Mouse (Mus musculus): ENCODE measurements at regions not wholly inside any gene's neighbourhood (a gene's known extent, or its start where the extent isn't known, plus 50 kb on each side); places are given as distances from the start of the nearest gene placed in this dataset.

DNA sequence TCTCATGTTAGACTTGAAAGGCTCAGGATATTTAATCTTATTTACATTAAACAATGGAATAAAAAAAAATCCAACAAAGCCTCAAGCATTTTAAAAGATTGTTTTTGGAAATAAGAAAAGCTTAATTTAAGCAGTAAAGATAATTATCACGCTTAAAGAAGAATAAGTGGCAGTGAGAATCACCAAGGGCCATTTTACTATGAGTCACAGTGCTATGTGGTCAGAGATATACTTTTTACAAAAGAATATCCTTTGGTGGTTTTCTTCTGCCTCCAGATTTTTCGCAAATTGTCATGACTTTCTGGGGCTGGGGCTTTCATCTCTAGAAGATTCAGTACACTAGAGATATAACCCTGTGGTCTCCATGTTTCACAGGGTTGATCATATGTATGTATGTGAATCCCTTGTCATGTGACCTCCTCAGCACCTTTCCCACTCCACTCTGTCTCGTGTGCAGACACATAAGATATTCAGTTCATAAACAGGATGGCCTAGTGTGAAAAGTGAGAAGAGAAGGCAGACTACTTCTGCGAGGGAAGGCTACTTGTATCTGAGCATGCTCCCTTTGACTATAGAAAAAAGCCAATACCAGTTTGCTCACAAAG, 50.8 kb upstream of the Hbs1l start:
- no peak for DNase-seq (ENCODE audit: low read depth, low spot score)
- Histone ChIP-seq H3K36me3 (ENCODE audit: control insufficient read depth, insufficient read depth, low read length, poor library complexity, severe bottlenecking) (no peaks in the 10 kb centered on the region), H3K27me3 (ENCODE audit: control insufficient read depth, insufficient read depth, low read length, poor library complexity, severe bottlenecking) (no peaks in the 10 kb centered on the region)

- DNase-seq (ENCODE audit: low read depth, low spot score): no peak
- Histone ChIP-seq H3K27me3 (ENCODE audit: control insufficient read depth, insufficient read depth, low read length, poor library complexity, severe bottlenecking) (no peaks in the 10 kb centered on the region), H3K36me3 (ENCODE audit: control insufficient read depth, insufficient read depth, low read length, poor library complexity, severe bottlenecking) (no peaks in the 10 kb centered on the region)
Measured at GRCm38 (mm10) chr10:21245558-21245957, 50.2 kb upstream of the Hbs1l start.

Data from splenic B cell, adult 2 months (primary cell).